Mouse (Mus musculus): ENCODE results near the gene Eya3.
"Not testable (repeated sequence)": the region's sequence is repeated elsewhere in the genome, so short reads cannot be mapped to it uniquely, and the experiment has no call there.

Gene Eya3

DNA sequence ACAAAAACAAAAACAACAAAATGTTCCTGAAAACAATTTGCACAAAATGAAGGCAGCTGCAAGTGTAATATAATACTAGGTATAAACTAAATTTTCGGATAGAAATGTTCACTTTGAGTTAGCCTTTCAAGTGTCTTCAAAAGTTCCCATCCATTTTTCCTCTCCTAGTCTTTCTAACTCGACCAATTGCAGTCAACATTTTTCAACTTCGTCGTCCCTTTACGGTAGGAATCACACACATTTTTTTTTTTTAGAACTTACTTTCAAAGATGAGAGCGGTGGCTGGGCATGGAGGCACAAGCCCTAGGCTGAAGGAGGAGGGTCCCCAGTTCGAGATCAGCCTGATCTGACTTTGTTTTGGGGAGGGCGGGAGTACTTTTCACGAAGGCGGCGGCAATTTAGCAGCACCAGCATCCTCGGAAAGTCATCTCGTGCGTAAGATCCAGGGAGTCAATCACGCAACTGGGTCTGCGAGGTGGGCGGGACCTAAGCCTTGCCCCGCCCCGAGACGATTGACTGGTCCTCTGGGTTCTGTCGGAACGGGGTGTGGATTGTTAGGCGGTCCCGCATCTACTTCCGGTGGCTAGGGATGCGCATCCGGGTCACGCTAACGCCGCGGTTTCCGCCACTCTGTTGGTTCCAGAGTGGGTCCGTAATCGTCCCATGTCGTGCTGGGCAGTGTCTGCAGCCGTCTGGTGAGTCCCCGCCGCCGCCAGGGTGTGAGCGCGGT, at the start of gene Eya3:
Gene Eya3 (plus strand): TSS at position 527 of the 730 bp plus-strand sequence.
- DNase-seq: peak; percentile 89

DNA sequence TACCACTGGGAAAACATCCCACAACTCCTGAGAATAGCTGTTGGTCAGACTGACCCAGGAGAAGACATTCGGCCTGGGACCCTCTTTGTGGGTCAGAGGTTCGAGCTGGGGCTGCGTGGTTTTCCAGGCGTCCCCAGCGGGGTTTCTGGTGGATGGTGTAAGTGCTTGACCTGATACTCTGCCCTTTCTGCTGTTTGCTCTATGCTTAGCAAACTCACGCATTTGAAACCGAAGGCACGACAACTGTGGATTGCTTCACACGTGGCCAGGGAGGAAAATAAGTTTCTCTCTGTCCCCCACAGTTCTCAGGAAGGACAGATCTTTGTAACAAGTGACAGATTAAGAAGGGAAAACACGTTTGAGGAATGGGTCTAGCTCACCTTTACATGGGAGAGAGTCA, 48.1 kb upstream of the Eya3 start:
- DNase-seq: no peak

DNA sequence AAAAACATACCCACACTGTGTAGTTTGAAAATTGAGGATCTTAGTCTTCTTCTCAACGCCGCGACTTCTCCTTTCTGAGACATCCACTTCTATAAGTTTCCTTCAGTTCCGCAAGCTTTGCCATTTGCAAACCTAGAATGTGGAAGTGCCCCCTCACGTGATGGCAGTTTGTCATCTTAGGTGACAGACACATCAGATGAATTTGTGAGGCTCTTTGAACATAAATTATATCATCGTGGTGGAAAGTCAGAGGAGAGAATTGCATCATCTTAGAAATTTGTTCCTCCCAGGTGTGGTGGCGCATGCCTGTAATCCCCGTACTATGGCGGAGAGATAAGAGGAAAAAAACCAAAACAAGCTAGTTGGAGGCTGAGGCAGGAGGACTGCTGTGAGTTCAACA, 45.8 kb upstream of the Eya3 start:
- no peak for DNase-seq

DNA sequence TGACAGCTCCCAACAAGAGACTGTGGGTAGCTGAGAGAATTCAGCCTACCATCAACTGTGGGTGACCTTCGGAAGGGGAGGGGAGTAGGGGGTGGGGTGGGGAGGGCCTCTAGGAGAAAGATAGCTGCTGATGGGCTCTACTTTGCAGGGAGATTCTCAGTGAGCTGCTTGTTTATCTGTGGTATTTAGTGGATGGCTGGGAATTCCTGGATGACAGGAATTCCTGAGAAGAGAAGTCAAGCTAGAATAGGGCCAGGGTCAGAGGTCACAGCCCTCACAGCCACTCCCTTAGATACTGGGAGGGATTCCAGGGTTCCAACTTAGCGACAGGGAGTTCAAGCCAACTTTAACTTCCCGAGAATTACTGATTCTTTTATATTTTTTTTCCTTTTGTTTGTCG, 44.6 kb upstream of the Eya3 start:
- DNase-seq: no peak

DNA sequence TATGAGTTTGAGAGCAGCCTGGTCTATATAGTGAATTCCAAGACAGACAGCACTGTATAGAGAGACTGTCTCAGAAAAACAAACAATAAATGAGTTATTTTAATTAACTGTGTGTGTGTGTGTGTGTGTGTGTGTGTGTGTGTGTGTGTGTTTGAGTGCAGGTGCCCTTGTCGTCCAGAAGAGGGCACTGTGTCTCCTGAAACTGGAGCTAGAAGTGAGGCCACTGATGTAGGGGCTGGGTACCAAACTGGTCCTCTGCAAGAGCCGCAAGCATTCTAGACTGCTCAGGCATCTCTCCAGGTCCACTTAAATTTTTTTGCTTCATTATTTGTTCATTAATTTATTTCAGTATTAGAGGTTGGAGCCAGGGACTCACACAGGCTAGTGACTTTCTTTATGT, 39.9 kb upstream of the Eya3 start:
- no peak for DNase-seq

DNA sequence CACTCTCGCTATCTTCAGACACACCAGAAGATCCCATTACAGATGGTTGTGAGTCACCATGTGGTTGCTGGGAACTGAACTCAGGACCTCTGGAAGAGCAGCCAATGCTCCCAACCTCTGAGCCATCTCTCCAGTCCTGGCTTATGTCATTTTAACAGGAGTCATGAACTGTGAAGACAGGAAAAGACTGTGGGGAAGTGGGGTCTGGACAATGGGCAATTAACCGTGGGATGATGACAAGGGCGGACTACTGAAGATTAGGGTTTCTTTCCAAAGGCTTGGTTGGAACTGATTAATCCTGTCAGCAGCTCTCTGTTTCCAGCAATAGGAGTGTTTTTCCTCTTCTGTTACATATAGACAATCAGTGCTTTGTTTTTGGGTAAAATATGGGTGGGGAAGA, 39.0 kb upstream of the Eya3 start:
- no peak for DNase-seq

DNA sequence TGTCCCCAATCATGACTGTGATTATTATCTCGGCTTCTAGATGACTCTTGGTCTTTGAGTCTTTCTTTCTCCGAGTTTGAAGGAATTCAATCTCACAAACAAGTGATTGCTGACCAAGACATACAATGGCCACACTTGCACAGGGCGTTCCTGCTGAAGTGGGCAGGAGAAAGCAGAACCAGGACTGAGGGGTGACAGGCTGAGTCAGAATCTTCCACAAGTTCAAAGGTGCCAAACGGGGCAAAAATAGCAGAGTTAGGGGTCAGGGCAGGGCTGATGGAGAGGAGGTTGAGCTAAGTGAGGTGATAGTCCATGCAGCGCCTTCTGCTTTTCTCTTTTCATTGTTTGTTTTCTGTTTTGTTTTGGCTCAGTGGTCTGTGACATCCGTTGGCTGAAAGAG, 38.3 kb upstream of the Eya3 start:
- DNase-seq: no peak

DNA sequence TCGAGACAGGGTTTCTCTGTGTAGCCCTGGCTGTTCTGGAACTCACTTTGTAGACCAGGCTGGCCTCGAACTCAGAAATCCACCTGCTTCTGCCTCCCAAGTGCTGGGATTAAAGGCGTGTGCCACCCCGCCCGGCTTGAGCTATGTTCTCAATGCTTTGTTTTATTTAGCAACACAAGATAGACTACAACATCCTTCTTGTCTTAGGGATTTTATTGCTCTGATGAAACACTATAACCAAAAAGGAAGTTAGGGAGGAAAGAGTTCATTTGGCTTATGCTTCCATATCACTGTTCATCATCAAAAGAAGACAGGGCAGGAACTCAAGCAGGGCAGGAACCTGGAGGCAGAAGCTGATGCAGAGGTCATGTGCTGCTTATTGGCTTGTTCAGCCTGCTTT, 37.5 kb upstream of the Eya3 start:
- DNase-seq: not testable (repeated sequence)

DNA sequence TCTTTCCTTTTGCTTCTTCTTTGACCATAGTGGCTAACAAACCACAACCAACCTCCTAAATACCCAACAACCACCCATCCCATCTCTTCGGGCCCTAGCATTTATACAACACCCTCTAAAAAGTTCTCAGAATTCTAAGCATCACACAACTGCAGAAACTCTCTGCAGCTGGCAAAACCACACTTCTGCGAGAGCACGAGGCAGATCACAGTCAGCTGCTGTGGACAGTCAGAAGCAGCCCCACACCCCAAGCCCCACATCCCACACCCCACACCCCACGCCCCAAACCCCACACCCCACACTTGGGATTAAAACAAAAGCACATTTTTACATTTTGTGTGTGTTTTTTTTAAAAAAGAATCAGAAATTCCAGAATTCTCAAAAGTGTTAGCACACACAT, 35.3 kb upstream of the Eya3 start:
- DNase-seq: no peak

DNA sequence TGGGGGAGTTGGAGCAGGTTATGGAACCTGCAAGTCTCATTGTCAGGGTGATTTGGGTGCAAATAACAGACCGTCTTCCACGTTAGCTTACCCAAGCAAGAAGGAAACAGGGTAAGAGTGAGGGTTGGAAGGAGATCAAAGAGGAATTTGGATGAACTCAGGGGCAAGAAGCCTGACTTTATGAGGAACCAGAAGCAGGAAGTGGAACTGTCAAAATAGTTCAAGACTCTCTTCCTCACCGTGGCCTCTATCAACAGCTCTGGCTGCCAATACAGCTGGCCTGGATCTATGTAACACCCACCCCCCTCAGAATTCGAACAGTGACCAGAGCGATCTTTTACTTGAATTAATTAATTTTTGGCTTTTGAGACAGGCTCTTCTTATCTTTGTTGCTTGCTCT, 33.0 kb upstream of the Eya3 start:
- no peak for DNase-seq

DNA sequence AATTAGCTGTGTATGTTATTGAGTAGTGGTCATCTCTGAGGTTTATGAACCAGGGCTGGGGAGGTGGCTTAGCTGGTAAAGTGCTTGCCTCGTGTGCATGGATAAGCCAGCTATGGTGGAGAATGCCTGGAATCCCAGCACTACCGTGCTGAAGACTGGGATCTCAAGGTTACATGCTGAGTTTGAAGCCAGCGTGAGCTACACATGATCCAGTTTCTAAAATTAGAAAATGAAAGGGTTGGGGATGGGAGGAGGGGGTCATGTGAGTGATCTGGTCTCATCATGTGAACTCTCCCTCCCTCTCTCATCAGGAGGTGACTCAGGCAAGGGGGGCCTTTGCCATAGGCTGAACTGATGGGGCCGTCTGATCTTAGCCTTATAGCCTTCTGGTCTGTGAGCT, 30.6 kb upstream of the Eya3 start:
- no peak for DNase-seq

DNA sequence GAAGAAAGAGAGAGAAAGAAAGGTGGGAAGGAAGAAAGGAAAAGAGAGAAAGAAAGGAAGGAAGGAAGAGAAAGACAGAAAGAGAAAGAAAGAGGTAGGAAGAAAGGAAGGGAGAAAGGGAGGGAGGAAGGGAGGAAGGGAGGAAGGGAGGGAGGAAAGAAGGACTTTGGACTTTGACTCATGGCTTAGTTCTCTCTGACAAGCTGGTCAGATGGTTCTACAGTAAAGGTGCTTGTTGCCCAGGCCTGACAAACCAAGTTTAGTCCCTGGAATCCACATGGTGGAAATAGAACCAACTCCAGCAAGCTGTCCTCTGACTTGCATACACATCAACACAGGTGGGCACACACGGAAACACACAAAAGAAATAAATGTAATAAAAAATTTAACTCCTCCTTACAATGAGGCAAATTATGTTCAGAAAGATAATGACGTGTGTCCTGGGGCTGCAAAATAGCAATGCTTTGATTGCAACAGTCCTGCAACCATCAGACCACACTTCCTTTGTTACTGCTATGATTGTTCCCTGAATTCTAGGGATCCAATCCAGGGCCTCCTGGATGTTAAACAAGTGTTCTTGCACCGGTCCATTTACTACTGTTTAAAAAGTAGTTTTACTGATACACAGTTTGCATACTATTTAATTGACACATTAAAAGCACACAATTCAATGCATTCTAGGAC, 28.3 kb upstream of the Eya3 start:
- no peak for DNase-seq

DNA sequence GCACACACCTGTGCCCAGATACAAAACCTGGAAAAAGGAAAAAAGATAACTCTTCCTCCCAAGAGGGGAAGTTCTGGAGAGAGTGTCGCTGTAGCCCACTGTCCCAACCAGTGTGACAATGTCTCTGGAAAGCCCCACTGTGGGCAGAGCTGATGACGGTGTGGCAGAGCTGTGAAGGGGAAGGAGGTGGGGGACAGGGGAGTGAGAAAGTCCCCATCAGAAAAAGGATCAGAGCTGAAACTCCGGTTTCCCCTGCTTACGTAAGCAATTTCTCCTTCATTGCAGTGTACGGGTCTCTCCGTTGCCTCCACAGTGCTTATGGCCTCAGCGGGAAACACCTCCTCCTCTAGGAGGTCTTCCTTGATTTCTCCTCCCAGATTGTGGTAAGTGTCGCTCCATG, 27.5 kb upstream of the Eya3 start:
- DNase-seq: no peak

DNA sequence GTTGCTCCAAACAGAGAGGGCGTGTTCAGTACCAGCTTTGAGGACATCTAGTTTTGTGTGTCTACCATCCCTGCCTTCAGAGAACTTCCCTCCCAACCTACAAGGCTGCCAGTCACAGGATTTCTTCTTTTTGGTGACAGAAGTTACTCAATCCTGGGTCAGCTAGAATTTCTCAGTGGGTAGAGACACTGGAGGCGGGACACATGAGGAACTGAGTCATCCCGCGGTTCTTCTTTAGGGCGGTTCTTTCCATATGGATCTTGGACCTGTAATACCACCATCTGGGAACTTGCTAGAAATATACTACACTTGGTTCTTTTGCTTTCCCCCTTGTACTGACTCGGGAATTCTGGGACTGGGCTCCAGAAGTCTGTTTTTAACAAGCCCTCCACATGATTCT, 20.9 kb upstream of the Eya3 start:
- no peak for DNase-seq

DNA sequence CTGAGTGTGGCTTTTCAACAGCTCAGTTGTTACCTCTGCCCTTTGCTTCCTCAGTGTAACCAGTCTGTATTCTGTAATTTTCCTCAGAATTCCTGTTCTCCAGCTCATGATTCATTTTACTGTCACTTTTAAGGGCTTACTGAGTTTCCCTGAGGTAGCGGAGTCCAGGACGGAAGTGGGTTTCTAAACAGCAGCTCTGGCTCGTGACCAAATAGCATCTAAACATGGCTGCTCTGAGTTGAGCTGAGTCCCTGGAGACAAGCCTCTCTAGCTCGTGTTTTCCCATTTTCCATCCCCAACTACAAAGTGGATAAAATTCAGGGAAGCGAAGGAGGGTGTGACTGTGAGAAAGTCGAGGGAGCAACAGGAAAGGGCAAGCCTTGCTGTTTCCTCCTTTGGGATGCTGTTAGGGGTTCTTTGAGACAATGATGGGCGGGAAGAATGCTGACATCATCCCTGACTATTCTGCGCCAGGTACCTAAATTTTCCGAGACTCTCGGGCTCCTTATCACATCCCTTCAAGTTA, 19.9 kb upstream of the Eya3 start:
- DNase-seq: no peak

DNA sequence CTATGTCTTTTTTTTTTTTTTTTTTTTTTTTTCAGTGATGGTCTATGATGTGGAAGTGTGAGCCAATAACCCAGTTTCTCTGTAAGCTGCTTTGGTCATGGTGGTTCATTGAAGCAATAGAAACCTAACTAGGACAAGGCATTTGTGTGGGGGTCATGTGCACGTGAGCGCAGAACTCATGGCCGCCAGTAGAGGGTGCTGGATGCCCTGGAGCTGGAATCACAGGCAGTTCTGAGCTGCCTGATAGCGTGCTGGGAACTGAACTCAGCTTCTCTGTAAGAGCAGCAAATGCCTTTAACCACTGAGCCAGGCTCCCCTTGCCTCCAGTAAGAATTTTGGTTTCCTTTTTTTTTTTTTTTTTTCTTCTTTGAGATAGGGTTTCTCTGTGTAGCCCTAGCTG, 18.7 kb upstream of the Eya3 start:
- no peak for DNase-seq

DNA sequence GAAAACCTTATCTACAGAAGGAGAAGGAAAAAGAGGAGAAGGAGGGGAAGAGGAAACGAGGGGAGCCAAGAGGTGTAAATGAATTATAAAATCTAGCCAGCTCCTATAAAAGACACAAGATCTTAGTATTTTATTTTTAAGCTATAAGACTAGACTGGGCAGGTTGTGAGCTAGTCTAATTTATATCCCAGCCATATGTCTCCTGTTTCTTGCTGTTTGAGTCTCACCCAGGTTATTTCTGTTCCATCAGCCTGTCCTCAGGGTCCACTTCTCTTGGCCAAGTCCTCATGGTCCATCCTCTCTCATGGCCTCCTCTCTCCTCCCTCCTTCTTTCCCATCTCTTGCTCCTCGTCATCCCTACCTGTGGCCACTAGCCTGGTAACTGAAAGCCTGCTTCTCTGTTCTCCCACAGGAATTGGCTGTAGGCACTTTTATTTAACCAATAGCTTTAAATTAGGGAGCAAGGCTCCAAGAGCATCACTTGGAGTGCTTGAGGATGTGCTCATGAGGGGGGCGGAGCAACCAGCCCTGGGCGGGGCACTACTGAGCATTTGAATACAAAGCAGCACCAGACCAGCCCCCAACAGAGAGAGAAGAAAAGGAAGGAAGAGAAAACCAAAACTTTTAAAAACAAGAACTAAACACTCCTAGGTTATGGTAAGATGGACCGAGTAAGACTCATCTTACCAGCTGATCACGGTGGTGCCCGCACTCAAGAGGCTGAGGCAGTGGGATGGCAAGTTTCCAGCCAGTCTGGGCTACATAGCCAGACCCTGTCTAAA, 17.3 kb upstream of the Eya3 start:
- DNase-seq: no peak

DNA sequence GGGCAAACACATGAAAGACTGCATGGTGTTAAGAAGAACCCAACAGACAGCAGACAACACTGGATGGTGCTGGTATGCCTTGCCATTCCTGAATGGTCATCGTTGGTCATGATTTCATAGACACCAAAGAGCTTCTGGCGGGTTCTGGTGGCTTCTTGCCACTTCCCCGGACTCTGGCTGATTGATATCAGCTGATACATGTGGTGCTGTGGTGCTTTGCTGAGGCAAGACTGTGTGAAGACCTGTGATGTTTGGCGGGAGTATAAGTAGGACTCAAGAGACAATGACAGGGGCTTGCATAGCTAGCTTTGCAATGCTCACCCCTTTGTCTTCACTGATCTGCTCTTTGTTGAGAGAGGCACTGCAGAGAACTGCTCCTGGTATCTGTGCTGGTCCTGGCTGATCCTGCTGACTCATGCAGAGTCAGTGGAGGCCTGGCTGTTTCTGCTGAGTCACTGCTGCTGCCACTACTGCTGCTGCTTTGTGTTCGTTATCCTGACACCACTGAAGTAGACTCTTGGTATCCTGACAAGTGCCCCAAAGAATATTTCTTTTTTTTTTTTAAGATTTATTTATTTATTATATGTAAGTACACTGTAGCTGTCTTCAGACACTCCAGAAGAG, 14.6 kb upstream of the Eya3 start:
- DNase-seq: no peak

DNA sequence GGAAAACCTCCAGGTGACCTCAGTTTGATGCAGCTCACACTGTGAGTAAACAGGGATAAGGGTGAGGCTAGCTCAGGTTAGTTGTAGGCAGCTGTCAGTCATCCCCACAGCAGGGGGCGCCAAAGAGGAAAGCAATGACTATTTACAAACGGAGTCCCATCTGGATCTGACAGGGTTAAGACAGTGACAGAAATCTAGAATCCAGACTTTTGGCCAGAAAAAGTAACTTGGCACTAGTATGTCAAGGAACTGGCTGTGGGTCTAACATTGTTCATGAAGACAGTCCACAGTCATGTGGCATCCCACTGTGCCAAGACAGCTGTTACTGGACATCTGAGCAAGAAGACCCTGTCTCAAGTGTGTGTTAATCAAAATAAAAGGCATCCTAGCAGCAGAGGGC, 10.0 kb upstream of the Eya3 start:
- peak; percentile 19 for DNase-seq

DNA sequence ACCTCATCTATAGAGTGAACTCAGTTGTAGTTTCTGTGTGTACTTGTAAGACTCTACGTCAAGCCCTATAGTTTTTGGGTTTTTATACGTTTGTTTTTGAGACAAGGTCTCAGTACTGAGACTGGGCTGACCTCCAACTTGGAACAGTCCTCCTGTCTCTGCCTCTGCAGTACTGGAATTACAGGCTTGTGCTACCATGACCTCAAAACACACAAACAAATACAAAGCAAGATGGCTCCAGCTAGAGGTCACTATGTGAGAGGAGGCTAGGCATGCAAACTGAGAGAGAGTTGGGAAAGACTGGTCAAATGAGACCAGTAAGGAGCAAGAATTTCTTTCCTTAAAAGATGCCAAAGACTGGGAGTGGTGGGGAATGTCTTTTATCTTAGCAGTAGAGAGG, 2.8 kb upstream of the Eya3 start:
- no peak for DNase-seq

DNA sequence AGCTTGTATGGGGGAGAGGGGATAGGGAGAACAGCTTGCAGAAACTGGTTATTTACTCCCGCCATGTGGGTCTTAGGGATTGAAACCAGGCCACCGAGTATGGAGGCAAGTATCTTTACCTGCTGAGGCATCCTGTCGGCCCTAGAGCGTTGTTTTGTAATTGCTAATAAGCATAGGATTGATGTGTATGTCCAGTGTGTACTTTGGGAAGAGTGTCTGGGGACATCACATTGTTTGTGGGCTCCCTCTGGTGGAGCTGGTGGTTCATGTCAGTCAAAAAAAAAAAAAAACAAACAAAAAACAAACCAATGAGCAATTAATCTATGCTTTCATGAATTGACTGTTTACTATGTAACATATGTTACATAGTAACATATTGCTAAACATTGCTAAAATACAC, 2.2 kb upstream of the Eya3 start:
- DNase-seq: peak; percentile 32

DNA sequence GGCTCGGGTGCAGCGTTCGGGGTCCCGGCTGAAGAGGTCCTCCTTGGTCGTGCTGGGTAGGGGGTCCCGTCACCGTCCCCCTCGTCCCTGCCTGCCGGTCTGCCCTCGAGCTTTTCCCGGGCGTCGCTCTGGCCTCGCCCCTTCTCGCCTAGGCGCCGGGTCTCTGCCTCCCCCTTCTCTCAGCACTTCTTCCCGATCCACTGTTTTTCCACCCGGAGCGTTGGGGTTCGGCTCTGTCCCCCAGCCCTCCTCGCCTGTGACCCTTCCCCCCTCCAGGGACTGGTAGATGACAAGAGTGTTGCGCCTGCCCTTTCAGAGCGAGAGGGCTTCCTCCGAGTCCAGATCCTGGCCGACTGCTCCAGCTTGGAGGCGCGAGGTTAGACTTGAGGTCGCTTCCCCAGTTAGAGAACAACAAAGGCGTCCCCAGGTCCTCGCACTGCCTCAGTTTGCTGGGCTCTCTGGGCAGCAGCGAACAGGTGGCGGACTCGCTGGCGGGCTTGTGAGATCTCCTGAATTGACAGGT, 465 bp downstream of the Eya3 start:
- no peak for DNase-seq

DNA sequence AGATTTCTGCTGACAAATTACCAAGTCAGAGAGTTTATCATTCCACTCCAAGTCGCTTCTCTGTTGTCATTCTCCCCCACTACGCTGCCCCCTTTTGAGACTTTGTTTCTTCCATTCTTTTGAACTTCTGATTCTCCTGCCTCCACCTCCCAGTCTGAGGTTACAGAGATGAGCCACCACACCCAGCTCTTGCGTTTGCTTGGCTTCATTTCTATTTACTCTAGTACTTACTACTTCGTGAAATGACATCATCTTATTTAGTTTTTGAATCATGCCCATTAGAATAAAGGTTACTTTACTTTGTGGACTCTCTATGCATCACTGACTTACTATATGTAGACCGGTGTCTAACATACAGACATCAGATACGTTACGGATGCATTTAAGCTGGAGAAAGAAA, 8.7 kb downstream of the Eya3 start:
- no peak for DNase-seq
